Mouse (Mus musculus) ES-CJ7 (cell line): ENCODE data around the gene Slx4.

Experiments
- DNase-seq: peaks from one replicate; pipeline ENCODE4 v3.0.0; 2011; ENCODE audit warnings: low read depth, low spot score

The Slx4 gene

GRCm38 (mm10) chr16:4003489-4004398 lies at the start of gene Slx4:
Slx4 (minus strand) TSS chr16:4003770.
- DNase-seq, result peak; percentile 98

DNA sequence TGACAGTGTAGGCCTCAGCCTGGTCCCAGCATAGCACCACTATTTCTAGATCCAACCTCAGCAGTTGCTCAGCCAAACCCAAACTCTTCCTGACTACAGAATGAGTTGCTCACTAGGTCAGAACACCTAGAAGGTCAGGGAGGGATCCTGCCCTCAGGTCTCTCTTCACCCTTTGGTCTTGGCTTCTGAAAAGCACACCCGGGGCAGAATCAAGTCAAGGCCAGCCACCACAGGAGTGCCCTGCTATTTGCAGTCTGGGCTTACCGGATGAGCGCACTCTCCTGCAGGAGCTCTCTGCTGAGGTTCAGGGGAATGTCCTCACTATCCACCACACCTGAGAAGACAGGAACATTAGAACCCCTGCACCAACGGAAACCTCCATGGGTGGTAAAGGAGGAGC lies 49.0 kb upstream of the Slx4 start:
- no peak for DNase-seq

DNA sequence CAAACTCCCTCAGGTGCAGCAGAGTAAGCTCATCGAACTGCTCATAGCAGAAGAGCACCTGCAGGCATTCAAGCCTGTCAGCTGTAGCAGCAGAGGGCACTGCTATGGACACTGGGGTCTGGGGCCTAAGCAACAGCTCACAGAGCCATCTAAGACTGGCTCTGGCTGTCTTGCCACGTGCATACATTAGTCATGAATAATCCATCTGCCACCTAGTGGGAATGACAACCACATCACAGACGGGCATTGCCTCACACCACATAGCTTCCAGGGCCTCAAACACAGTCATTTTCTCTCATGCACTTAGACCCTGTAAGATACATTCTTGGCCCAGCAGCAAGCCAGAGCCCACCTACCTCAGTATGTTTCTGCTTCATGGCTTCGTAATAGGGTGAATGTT lies 42.0 kb upstream of the Slx4 start:
- DNase-seq, result no peak

DNA sequence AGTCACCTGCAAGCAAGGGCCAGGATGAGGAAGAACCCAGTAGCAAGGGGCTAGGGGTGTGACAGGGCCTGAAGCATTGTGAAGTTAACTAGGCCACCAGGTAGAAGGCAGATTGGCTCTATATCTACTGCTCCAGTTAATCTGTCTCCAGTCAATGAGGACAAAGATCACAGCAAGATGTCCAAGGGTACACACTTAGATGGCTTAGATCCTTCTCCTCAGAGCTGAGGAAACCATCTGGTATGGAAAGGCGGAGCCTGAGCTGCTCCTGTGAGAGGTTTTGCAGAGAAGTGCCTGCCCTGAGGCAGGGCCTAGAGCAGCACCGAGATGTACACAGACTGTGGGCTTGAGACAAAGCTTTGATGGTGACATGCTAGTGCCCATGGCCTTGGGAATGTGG lies 40.5 kb upstream of the Slx4 start:
- DNase-seq, result no peak

DNA sequence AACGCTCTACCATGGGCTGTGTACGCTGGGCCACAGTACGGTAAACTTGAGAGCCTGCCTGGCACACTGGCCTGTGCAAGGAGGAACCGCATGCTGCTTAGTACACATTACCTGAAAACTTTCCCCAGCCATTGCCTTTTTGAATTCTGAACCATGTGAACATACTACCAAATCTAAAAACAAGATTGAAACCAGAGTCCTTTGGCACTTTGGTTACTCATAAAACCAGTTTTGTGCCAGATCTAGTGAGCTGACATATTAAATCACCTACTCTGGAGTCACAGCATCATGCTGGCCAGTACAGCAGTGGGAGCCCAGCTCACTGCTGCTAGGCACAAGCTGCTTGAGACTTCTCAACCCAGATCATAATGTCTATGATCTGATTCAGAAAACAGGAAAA lies 38.1 kb upstream of the Slx4 start:
- DNase-seq, result no peak

GRCm38 (mm10) chr16:4040206-4040605 lies 36.6 kb upstream of the Slx4 start:
- no peak for DNase-seq

DNA sequence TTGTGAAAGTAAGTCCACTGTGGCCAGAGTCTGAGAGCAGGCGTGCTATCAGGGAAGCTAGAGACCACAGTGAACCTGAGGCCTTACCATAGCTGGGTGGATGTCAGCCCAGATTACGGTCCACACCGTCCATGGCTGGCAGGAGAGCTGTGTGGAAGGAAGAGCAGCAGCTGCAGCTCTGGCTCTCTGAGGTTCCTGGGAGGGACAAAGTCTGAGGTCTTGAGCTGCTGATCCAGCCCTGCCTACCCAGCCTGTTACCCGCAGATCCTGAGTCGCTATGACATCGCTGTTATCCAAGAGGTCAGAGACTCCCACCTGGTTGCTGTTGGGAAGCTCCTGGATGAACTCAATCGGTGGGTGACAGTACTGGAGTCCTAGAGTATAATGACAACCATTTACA lies 34.1 kb upstream of the Slx4 start:
- no peak for DNase-seq

GRCm38 (mm10) chr16:4036807-4037206 lies 33.2 kb upstream of the Slx4 start, which contains the start of gene Dnase1:
Dnase1 (plus strand) TSS chr16:4036942.
- no peak for DNase-seq

GRCm38 (mm10) chr16:4035575-4035974 lies 32.0 kb upstream of the Slx4 start:
- no peak for DNase-seq

DNA sequence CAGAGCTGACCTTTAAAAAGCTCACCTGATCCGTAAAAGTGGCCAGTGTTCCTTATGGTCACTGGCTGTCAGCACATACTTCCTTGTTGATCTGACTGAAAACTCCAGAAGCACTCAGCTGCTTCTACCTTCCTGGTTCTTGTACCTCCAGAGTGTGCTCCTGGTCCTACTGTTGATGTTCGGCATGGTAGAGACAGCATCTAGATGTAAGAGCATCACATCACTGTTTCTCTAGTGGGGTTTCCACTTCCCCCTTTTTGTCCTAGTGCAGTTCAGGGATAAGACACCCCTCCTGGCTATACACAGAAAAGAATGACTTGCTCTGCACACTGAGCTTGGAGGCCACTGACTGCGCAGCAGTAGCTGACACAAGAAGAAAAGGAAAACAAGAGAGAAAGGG lies 30.9 kb upstream of the Slx4 start:
- no peak for DNase-seq

GRCm38 (mm10) chr16:4033971-4034370 lies 30.4 kb upstream of the Slx4 start:
- no peak for DNase-seq

DNA sequence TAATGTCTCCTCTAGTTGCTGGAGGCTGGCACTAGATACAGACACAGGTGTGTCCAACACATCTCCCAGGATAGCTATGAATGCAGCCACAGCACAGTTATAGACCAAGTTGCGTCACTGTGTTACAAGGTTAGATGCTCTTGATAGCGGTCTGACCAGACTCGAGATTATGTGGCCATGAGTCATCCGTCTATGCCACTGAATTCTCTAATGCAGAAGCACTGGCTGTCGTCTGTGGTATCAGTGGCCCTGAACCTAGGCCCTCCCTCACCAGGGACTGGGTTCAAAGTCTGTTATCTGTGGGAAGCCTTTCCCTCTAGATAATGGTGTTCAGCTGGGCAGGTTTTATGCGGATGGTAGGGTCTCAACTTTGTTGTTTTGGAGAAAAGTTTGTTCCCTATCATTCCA lies 28.8 kb upstream of the Slx4 start:
- DNase-seq, result peak; percentile 21

- DNase-seq, result peak; percentile 47
Observed at GRCm38 (mm10) chr16:4031441-4032274, 28.1 kb upstream of the Slx4 start.

- DNase-seq, result no peak
Observed at GRCm38 (mm10) chr16:4030501-4030900, 26.9 kb upstream of the Slx4 start.

- DNase-seq, result no peak
Observed at GRCm38 (mm10) chr16:4029371-4029841, 25.8 kb upstream of the Slx4 start.

DNA sequence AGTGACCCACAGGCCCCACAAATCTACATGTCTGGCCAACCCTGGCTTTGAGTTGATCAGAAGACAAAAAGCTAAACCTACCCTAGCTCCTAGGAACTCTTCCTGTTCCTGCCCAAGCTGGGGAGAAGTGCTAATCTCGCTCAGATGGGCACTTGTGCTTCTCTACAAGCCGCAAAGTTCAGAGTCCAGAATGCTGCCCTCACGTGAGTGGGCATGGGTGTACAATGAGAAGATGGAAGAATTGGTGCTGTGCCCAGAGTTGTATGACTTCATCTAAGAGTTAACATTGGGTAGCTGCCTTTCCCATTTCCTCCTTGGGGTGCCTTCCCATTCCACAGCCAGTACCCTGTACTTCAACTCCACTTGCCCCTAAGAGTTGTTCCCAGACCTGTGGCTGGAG lies 23.6 kb upstream of the Slx4 start:
- DNase-seq, result no peak

DNA sequence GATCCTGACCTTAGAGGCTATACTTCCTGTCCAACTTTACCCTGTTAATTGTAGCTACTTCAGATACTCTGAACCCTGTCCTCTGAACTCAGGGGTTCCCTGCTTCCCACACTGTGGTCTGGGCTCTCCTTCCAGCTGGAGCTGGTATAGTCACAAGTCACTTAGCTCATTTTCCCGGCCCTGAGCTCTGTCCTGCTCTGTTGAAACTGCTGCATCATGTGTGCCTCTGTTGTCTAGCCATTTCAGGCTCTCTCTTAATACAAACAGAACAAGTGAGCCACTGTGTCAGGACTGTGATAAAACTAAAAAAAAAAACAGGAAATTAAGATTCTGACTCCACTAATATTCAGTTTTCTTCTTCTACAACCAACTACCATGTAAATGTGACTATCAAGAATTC lies 23.1 kb upstream of the Slx4 start:
- no peak for DNase-seq

DNA sequence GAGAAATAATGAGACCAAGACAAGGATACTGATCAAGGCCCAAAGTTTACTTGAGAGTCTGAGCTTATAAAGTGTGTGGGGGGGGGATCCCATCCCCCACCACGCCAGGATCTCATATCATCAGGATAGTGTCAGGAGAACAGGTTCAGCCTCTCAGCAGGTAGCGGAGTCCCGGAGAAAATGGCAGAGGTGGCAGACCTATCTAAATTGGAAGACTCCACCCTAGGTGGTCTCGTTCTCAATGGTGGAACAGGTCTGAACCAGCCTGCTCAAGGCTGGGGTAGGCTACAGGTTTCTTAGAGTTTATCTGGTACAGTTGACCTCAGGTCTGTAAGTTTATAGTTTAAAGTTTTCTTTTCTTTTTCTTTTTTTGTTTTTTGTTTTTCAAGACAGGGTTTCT lies 19.1 kb upstream of the Slx4 start:
- peak; percentile 85 for DNase-seq

DNA sequence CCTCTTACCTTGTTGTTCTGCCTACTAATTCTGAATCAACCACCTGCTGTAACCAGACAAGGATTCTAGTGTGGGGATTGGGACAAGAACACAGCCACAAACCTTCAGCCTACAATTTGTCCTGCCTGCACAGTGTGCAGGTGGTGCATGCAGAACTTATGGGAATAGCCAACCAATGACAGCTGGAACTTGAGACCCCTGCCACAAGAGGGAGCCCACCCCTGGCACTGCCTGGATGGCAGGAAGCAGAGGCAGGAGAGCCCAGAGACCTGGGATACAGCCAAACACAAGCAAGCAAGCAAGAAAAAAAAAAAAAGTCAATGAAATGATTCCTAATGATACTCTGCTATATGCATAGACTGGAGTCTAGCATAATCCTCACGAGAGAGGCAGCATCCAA lies 17.7 kb upstream of the Slx4 start:
- peak; percentile 51 for DNase-seq

DNA sequence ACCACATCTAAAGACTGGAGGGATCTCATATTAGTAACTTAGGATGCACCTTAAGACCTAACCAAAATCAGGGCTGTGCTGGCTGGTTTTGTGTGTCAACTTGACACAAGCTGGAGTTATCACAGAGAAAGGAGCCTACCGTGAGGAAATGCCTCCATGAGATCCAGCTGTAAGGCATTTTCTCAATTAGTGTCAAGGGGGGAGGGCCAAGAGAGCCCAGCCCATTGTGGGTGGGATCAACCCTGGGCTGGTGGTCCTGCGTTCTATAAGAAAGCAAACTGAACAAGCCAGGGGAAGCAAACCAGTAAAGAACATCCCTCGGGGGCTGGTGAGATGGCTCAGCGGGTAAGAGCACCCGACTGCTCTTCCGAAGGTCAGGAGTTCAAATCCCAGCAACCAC lies 13.9 kb upstream of the Slx4 start:
- DNase-seq, result peak; percentile 39

DNA sequence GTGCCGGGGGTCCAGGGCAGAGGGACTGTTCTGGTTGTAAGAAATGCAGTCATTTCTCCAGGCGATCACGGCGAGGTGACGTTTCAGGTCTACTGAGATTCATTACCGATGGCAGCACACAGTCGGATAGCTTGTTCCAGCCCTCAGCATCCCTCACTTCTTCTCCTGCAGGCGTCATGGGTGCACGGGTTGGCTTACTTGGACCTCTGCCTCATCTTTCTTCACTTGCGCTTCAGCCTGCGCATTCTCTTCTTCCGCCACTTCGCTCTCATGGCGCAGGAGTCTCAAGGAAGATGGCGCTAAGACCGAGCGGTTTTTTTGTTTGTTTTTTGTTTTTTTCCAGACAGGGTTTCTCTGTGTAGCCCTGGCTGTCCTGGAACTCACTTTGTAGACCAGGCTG lies 13.2 kb upstream of the Slx4 start:
- peak; percentile 48 for DNase-seq

DNA sequence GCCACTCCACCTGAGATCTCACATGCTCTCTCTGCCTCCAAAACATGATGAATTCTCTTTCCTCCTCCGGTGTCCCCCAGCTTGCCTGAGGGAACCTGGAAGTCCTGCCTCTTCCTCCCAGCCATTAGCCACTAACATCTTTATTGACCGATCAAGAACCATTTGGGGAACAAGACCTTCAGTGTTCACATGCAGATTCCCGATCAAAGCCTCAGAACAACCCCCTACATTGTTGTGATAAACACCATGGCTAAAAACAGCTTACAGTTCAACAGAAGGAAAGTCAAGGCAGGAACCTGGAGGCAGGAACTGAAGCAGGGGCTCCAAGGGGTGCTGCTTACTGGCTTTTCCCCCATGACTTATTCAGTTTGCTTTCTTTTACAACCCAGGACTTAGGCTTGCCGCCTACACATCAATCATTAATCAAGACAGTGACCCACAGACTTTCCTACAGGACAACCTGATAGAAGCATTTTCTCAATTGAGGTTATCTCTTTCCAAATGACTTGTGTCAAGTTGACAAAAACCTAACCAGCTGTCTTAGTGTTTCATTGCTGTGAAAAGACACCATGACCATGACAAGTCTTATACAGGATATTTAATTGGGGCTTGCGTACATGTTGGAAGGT lies 10.6 kb upstream of the Slx4 start:
- DNase-seq, result peak; percentile 91
